Mouse (Mus musculus) heart, adult 2 months (tissue): ENCODE data around the gene Phb2. TPM values are rescaled to one million over a fixed set of nuclear protein-coding genes. Genes with fewer than 3 reads are reported as not detected.

ENCODE experiments used
- DNase-seq, 2 experiments: peaks; one replicate each; pipeline ENCODE4 v3.0.0; 2021
- H3K27ac ChIP-seq: fragments of 200-600 bp; 2 replicates; pipeline ENCODE4 v1.8.1; 2022
- H3K27me3 ChIP-seq: fragments of 200-500 bp; 2 replicates; pipeline ENCODE4 v1.6.1; 2012; ENCODE audit warnings: mild to moderate bottlenecking, low read length, inconsistent platforms, mixed read lengths; ENCODE audit not compliant: control insufficient read depth, insufficient read depth
- H3K36me3 ChIP-seq: fragments of 200-500 bp; 2 replicates; pipeline ENCODE4 v1.6.1; 2012; ENCODE audit warnings: low read length, inconsistent platforms; ENCODE audit not compliant: control insufficient read depth, insufficient read depth
- H3K4me1 ChIP-seq: fragments of 200-500 bp; 2 replicates; pipeline ENCODE4 v1.6.1; 2011; ENCODE audit warnings: low read length; ENCODE audit not compliant: control insufficient read depth, insufficient read depth
- H3K4me3 ChIP-seq: fragments of 200-600 bp; 2 replicates; pipeline ENCODE4 v1.8.1; 2022
- H3K79me2 ChIP-seq: fragments of 200-500 bp; replicated peaks from 2 replicates; pipeline ENCODE4 v1.6.1; 2012; ENCODE audit warnings: mild to moderate bottlenecking, inconsistent platforms, low read length, moderate library complexity, mixed read lengths; ENCODE audit not compliant: control insufficient read depth, insufficient read depth
- H3K9ac ChIP-seq: fragments of 200-500 bp; 2 replicates; pipeline ENCODE4 v1.6.1; 2012; ENCODE audit warnings: low read depth, mild to moderate bottlenecking, control low read depth, inconsistent platforms, low read length, mixed read lengths
- CTCF ChIP-seq: fragments of 200-600 bp; IDR thresholded peaks from 2 replicates; pipeline ENCODE4 v1.8.1; 2022; ENCODE audit warnings: antibody characterized with exemption, mild to moderate bottlenecking, moderate library complexity
- EP300 ChIP-seq: fragments of 200-500 bp; IDR thresholded peaks from 2 replicates; pipeline ENCODE4 v1.6.1; 2011; ENCODE audit warnings: low read depth, low read length, control low read depth; ENCODE audit not compliant: insufficient read depth
- POLR2A ChIP-seq: fragments of 200-500 bp; IDR thresholded peaks from 2 replicates; pipeline ENCODE4 v1.6.1; 2011; ENCODE audit warnings: mild to moderate bottlenecking, low read depth, low read length, control low read depth; ENCODE audit not compliant: insufficient read depth
- WGBS: fragments of 180-500 bp; shearing (Covaris S2); methylation state at CpG from one replicate; pipeline ENCODE4 v1.1.7; 2018; 5-methylcytosine and 5-hydroxymethylcytosine counted together
- intact Hi-C: fragments of 180-260 bp; cut with DNase I; formaldehyde crosslinking; loops from one replicate; pipeline ENCODE4 v1.15.1; 2025
- polyA plus RNA-seq: library from polyadenylated mRNA; depleted of rRNA; stranded (reverse); fragments of >200 nt; gene quantifications from 2 replicates; pipeline ENCODE4 v1.2.3, GENCODE M21; 2012
- total RNA-seq, 2 experiments: library from RNA; stranded (reverse); gene quantifications; 2 replicates each; pipeline ENCODE4 v1.2.3; 2021

Phb2 gene
- total and polyA plus RNA-seq, 3 experiments: 184 to 292 (median 260) TPM

DNA sequence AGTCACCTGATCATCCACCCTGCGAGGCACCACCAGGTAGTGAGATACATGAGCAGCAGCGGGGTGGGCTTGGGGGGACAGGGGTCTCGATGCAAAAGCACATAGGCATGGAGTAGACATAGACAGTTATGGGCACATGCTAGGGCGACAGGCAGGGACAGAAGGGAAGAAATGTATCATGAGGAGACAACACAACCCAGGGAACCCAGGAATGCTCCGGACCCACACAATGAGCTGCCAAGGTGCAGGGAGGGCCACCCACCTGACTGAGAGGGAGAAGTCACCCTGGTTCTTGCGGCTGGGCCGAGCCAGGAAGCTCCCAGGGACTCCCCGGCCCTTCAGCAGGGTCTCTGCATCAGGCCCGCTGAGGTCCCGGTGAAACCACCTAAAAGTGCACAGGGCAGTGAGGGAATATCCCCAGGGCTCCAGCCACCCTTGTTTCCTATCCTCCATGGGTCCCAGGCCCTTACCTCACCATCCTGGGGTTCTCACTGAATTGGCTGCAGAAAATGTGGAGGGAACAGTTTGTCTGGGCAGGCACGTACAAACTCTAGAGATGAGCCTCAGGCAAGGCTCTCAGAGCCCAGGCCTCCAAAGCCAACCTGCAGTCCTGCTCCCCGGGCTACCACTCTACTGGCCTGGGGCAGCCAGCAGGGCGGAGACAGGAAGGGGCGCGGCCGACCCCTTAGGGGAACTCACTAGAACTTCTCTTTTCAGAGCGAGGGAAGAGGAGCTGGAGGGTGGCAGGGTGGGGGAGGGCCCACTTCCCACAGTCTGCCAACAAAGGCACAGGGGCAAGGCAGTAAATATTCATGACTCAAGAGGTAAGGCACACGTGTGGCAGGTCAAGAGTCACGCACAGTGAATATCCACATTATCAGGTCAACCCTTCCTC lies 20.6 kb downstream of the Phb2 start:
- H3K27me3 ChIP-seq: no peaks in the 10 kb centered on the region
- WGBS: 56% methylated on average over 19 of the region's 19 CpGs
- no peaks in the 10 kb centered on the region for H3K79me2 ChIP-seq
- TF ChIP-seq EP300: no peak
- TF ChIP-seq CTCF: no peak
- no peak; the same call in 1 of the 2 replicates for TF ChIP-seq POLR2A
- no peaks in the 10 kb centered on the region for H3K36me3 ChIP-seq
- no peak overlapping the region for H3K4me3 ChIP-seq
- peak; percentile 64 to 83 for DNase-seq
- no peak overlapping the region; the same call in 1 of the 2 replicates for H3K9ac ChIP-seq
- H3K27ac ChIP-seq: no peak overlapping the region; the same call in 1 of the 2 replicates
- intact Hi-C loops: no loop called here
- H3K4me1 ChIP-seq: no peaks in the 10 kb centered on the region

DNA sequence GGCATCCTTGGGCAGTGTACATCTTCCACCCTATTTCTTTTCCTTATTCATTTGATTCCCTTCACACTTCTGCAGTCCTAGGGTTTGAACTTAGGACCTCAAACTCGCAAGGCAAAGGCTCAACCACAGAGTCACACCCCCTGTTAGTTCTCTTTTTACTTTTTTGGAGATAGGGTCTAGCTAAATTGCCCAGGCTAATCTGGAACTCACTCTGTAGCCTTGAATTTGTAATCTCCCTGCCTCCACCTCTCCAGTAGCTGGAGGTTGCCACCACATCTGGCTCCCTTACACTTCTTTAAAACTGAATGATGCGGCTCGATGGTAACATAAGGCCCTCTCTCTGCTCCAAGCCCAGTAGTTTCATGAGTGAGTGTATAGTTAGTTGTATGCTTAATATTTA lies 22.3 kb downstream of the Phb2 start:
- Histone ChIP-seq H3K79me2 (no peaks in the 10 kb centered on the region), H3K9ac (no peak overlapping the region), H3K36me3 (no peaks in the 10 kb centered on the region), H3K4me1 (no peaks in the 10 kb centered on the region), H3K27ac (no peak overlapping the region), H3K27me3 (no peaks in the 10 kb centered on the region), H3K4me3 (no peak overlapping the region)
- 87% methylated on average over 3 of the region's 3 CpGs for WGBS
- no peak for DNase-seq
- TF ChIP-seq EP300 (no peak), POLR2A (no peak), CTCF (no peak)
- intact Hi-C loops: no loop called here

- H3K79me2 ChIP-seq: no peaks in the 10 kb centered on the region
- H3K4me3 ChIP-seq: no peak overlapping the region
- H3K27me3 ChIP-seq: no peaks in the 10 kb centered on the region
- no peak for DNase-seq
- peaks cover 2% of the 10 kb centered on the region; the same call in 1 of the 2 replicates for H3K36me3 ChIP-seq
- intact Hi-C loops: no loop called here
- TF ChIP-seq CTCF: no peak
- H3K4me1 ChIP-seq: peaks cover 5% of the 10 kb centered on the region
- WGBS: 83% methylated on average over 11 of the region's 11 CpGs
- no peak overlapping the region for H3K9ac ChIP-seq
- no peak overlapping the region for H3K27ac ChIP-seq
Measured at GRCm38 (mm10) chr6:124737040-124737439, 24.9 kb downstream of the Phb2 start.

DNA sequence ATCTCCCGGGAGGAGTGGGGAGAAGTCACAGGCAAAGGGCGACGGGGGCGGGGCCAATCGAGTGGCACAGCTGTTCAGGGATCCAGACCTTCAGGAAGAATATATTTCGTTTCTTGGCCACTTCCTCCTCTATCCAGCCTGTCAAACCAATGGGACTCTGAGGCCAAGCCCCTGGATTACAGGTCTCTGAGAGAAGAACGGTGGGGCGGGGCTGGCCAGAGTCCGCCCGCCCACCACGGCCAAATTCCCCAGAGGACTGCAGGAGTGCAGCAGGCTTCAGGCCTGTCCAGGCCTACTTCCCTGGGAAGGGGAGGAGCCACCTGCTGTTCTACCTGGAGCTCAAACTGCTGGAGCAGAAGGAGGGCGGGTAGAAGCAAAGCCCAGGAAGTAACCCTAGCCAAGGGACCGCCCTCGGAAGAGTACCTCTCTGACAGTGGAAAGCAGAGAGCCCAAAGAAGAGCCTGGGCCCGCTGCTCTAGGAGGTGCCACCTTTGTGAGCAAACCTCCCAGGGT lies 26.4 kb downstream of the Phb2 start, which contains the start of gene Ptpn6:
Ptpn6 (minus strand) TSS at position 204 of the 513 bp plus-strand sequence.
- WGBS: 39% methylated on average over 15 of the region's 15 CpGs
- intact Hi-C loops: no loop called here
- TF ChIP-seq POLR2A (no peak), EP300 (no peak), CTCF (no peak)
- Histone ChIP-seq H3K36me3 (peaks cover 2% of the 10 kb centered on the region; the same call in 1 of the 2 replicates), H3K27me3 (no peaks in the 10 kb centered on the region), H3K79me2 (no peaks in the 10 kb centered on the region), H3K4me3 (no peak within 1 kb of the TSS), H3K27ac (no peak within 1 kb of the TSS; the same call in 1 of the 2 replicates), H3K4me1 (peaks cover 5% of the 10 kb centered on the region), H3K9ac (no peak within 1 kb of the TSS)
- peak in 1 of 2 experiments; percentile 50 for DNase-seq

DNA sequence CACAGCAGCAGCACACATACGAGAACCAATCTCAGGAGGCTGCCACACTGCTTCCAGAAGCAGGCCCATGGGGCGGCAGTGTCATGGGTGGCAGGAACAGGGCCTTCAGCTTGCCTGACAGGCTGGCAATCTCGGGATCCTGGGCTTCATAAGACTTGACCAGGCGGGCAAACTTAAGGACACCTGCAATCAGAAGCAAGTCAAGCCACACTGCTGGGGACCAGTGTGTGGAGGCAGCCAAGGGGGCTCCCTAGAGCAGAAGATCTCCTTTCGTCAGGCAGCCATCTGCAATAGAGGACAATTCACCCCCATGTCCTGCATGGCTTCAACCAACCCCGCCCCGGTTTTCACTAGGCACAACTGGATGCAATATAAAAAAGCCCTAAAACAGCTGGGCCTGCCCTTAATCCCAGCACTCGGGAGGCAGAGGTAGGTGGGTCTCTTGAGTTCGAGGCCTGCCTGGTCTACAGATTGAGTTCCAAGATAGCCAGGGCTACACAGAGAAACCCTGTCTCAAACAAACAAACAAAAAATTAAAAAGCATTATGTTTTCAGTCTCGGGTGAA lies 27.2 kb downstream of the Phb2 start:
- no peaks in the 10 kb centered on the region for H3K79me2 ChIP-seq
- H3K36me3 ChIP-seq: peaks cover 2% of the 10 kb centered on the region; the same call in 1 of the 2 replicates
- H3K4me3 ChIP-seq: no peak overlapping the region
- intact Hi-C loops: no loop called here
- DNase-seq: no peak
- H3K27me3 ChIP-seq: no peaks in the 10 kb centered on the region
- no peak overlapping the region for H3K9ac ChIP-seq
- 83% methylated on average over 10 of the region's 10 CpGs for WGBS
- no peak for TF ChIP-seq EP300
- no peak for TF ChIP-seq POLR2A
- no peak for TF ChIP-seq CTCF
- H3K27ac ChIP-seq: no peak overlapping the region; the same call in 1 of the 2 replicates
- peaks cover 5% of the 10 kb centered on the region for H3K4me1 ChIP-seq
